Mouse (Mus musculus): ENCODE measurements around the gene S1pr4. TPM values are rescaled to one million over a fixed set of nuclear protein-coding genes. Genes with fewer than 3 reads are reported as not detected.

Gene S1pr4
- polyA plus RNA-seq, 1 experiment = 40.3 TPM

- Histone ChIP-seq H3K4me1 (ENCODE audit: control insufficient read depth, insufficient read depth, low read length) (no peaks in the 10 kb centered on the region; the same call in 1 of the 2 replicates), H3K4me3 (replicated peaks; ENCODE audit: extremely low read depth, low read depth, low read length) (no peak overlapping the region)
- no peak for TF ChIP-seq CTCF (IDR thresholded peaks at IDR 0.05; ENCODE audit: insufficient read depth, low read length)
- WGBS = 9% methylated on average over 16 of the region's 16 CpGs
- DNase-seq = no peak
Measured at GRCm38 (mm10) chr10:81461673-81462414, 38.1 kb downstream of the S1pr4 start.

GRCm38 (mm10) chr10:81460951-81461350 is 39.0 kb downstream of the S1pr4 start:
- WGBS = 46% methylated on average over 11 of the region's 11 CpGs
- DNase-seq = no peak

GRCm38 (mm10) chr10:81460471-81460870 is 39.5 kb downstream of the S1pr4 start:
- Histone ChIP-seq H3K4me1 (ENCODE audit: control insufficient read depth, insufficient read depth, low read length) (no peaks in the 10 kb centered on the region; the same call in 1 of the 2 replicates), H3K4me3 (replicated peaks; ENCODE audit: extremely low read depth, low read depth, low read length) (no peak overlapping the region)
- no peak for TF ChIP-seq CTCF (IDR thresholded peaks at IDR 0.05; ENCODE audit: insufficient read depth, low read length)
- no peak for TF ChIP-seq POLR2A (IDR thresholded peaks at IDR 0.05; ENCODE audit: borderline replicate concordance, extremely low read depth, low read depth, low read length)
- DNase-seq = no peak
- WGBS = 17% methylated on average over 20 of the region's 20 CpGs

More at GRCm38 (mm10) chr10:81460951-81461350, 39.0 kb downstream of the S1pr4 start:
- TF ChIP-seq POLR2A (IDR thresholded peaks at IDR 0.05; ENCODE audit: borderline replicate concordance, extremely low read depth, low read depth, low read length) (no peak), CTCF (IDR thresholded peaks at IDR 0.05; ENCODE audit: insufficient read depth, low read length) (no peak)
- H3K4me1 ChIP-seq (ENCODE audit: control insufficient read depth, insufficient read depth, low read length) = no peaks in the 10 kb centered on the region; the same call in 1 of the 2 replicates
- H3K4me3 ChIP-seq (replicated peaks; ENCODE audit: extremely low read depth, low read depth, low read length) = no peak overlapping the region

GRCm38 (mm10) chr10:81459399-81459798 is 40.5 kb downstream of the S1pr4 start:
- WGBS = 65% methylated on average over 21 of the region's 21 CpGs
- no peak for TF ChIP-seq POLR2A (IDR thresholded peaks at IDR 0.05; ENCODE audit: borderline replicate concordance, extremely low read depth, low read depth, low read length)
- TF ChIP-seq CTCF (IDR thresholded peaks at IDR 0.05; ENCODE audit: insufficient read depth, low read length) = no peak
- Histone ChIP-seq H3K4me3 (replicated peaks; ENCODE audit: extremely low read depth, low read depth, low read length) (no peak overlapping the region), H3K4me1 (ENCODE audit: control insufficient read depth, insufficient read depth, low read length) (no peaks in the 10 kb centered on the region; the same call in 1 of the 2 replicates)
- DNase-seq = no peak

- DNase-seq = no peak
- no peak for TF ChIP-seq CTCF (IDR thresholded peaks at IDR 0.05; ENCODE audit: insufficient read depth, low read length)
- no peak for TF ChIP-seq POLR2A (IDR thresholded peaks at IDR 0.05; ENCODE audit: borderline replicate concordance, extremely low read depth, low read depth, low read length)
- Histone ChIP-seq H3K4me3 (replicated peaks; ENCODE audit: extremely low read depth, low read depth, low read length) (no peak overlapping the region), H3K4me1 (ENCODE audit: control insufficient read depth, insufficient read depth, low read length) (no peaks in the 10 kb centered on the region; the same call in 1 of the 2 replicates)
- WGBS = 77% methylated on average over 6 of the region's 6 CpGs
Measured at GRCm38 (mm10) chr10:81458267-81458666, 41.7 kb downstream of the S1pr4 start.

GRCm38 (mm10) chr10:81457624-81458023 is 42.3 kb downstream of the S1pr4 start:
- Histone ChIP-seq H3K4me3 (replicated peaks; ENCODE audit: extremely low read depth, low read depth, low read length) (no peak overlapping the region), H3K4me1 (ENCODE audit: control insufficient read depth, insufficient read depth, low read length) (no peaks in the 10 kb centered on the region; the same call in 1 of the 2 replicates)
- WGBS = 81% methylated on average over 8 of the region's 8 CpGs
- DNase-seq = no peak
- no peak for TF ChIP-seq CTCF (IDR thresholded peaks at IDR 0.05; ENCODE audit: insufficient read depth, low read length)
- TF ChIP-seq POLR2A (IDR thresholded peaks at IDR 0.05; ENCODE audit: borderline replicate concordance, extremely low read depth, low read depth, low read length) = no peak

- DNase-seq = no peak
- Histone ChIP-seq H3K4me3 (replicated peaks; ENCODE audit: extremely low read depth, low read depth, low read length) (no peak overlapping the region), H3K4me1 (ENCODE audit: control insufficient read depth, insufficient read depth, low read length) (no peaks in the 10 kb centered on the region; the same call in 1 of the 2 replicates)
- 30% methylated on average over 12 of the region's 12 CpGs for WGBS
- TF ChIP-seq POLR2A (IDR thresholded peaks at IDR 0.05; ENCODE audit: borderline replicate concordance, extremely low read depth, low read depth, low read length) = no peak
- no peak for TF ChIP-seq CTCF (IDR thresholded peaks at IDR 0.05; ENCODE audit: insufficient read depth, low read length)
Measured at GRCm38 (mm10) chr10:81456983-81457563, 42.9 kb downstream of the S1pr4 start.

- no peak for TF ChIP-seq POLR2A (IDR thresholded peaks at IDR 0.05; ENCODE audit: borderline replicate concordance, extremely low read depth, low read depth, low read length)
- TF ChIP-seq CTCF (IDR thresholded peaks at IDR 0.05; ENCODE audit: insufficient read depth, low read length) = no peak
- Histone ChIP-seq H3K4me1 (ENCODE audit: control insufficient read depth, insufficient read depth, low read length) (no peaks in the 10 kb centered on the region), H3K4me3 (replicated peaks; ENCODE audit: extremely low read depth, low read depth, low read length) (no peak within 1 kb of the TSS)
- no peak for DNase-seq
- 55% methylated on average over 28 of the region's 28 CpGs for WGBS
Measured at GRCm38 (mm10) chr10:81455181-81455895, 44.6 kb downstream of the S1pr4 start, which contains the start of gene Nfic. Gene Nfic, minus strand, starts transcription at chr10:81455635.

GRCm38 (mm10) chr10:81454106-81454505 is 45.8 kb downstream of the S1pr4 start:
- Histone ChIP-seq H3K4me1 (ENCODE audit: control insufficient read depth, insufficient read depth, low read length) (no peaks in the 10 kb centered on the region), H3K4me3 (replicated peaks; ENCODE audit: extremely low read depth, low read depth, low read length) (no peak overlapping the region)
- TF ChIP-seq CTCF (IDR thresholded peaks at IDR 0.05; ENCODE audit: insufficient read depth, low read length) (no peak), POLR2A (IDR thresholded peaks at IDR 0.05; ENCODE audit: borderline replicate concordance, extremely low read depth, low read depth, low read length) (no peak)
- 70% methylated on average over 2 of the region's 2 CpGs for WGBS
- no peak for DNase-seq
